Mouse (Mus musculus) right cerebral cortex, postnatal 10 days (tissue): ENCODE measurements around the gene Chst10.

Experiments
- DNase-seq, 2 experiments: peaks; one replicate each; pipeline ENCODE4 v3.0.0; 2021; ENCODE audit warnings: low spot score in 2 of 2

Chst10 gene

DNA sequence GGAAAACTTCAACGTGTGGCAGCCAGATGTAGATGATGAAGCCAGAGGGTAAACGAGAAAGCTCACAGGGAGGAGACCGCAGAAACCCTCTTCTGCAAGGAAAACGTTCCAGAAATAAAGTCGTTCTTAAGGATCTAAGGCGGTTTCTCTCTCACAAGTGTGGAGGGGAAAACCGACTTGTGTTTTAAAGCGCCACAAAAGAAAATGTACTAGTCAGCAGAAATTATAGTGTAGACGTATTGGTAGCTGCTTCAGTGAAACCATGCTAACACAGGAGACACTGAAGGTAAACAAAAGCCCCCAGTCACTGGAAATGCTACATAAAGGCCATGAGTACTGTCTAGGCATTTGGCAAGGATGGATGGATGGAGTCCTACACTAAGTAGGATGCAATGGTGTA, 80.7 kb downstream of the Chst10 start:
- DNase-seq: no peak

DNA sequence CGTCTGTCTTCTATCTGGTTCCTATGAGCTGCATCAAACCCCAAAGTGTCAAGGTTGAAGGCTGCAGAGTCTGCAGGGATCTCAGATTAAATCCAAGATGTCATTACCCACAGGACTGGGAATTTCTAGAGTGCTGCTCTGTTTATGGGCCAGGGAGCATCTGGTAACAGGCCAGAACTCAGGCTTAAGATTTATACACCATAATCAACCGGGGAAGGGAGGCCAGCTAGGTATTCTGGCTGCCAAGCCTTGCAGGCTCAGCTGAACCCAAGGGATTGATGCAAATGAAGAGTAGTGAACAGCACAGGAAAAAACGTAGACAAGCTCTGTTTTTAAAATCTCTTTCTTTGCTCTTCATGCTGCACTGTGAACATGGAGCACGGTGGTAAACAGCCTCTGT, 81.7 kb downstream of the Chst10 start:
- DNase-seq: no peak
